Mouse (Mus musculus) spleen, adult 12 weeks (tissue): Measurements from ENCODE around the gene Acadvl.

Experiments
- DNase-seq: peaks from one replicate; pipeline ENCODE4 v3.0.0; 2022; ENCODE audit warnings: low spot score

The Acadvl gene

DNA sequence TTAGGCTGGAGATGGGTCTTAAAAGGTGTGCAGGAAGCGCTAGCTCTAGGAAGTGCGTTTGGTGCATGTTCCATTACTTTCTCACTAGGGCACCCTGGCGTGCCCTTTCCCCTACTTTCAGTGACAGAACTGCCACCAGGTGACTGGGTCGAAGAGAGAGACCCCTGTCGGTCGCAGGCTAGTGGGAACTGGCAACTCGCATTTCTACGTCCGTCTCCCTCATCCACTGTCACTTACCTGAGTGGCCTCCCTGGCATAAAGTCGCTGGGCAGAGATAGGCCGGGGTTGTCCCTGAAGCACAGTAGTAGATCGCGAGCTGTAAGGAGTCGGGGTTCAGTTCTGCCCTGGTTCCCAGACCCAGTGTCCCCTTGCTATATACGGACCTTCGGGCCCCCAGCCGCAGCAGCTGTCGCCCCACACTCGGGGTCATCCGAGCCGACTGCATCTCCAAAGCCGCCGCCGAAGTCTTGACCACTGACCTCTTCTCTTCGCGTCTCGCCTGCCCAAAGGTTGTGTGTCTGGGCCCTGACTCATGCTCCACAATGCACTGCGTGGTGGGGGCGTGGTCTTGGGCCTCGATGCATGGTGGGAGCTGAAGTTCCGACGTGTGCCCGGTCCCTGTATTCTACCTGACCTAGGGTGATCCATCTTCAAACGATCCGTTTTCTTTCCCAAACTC, at the start of gene Acadvl:
Acadvl (minus strand) TSS at position 532 of the 679 bp plus-strand sequence.
- peak; percentile 73 for DNase-seq

DNA sequence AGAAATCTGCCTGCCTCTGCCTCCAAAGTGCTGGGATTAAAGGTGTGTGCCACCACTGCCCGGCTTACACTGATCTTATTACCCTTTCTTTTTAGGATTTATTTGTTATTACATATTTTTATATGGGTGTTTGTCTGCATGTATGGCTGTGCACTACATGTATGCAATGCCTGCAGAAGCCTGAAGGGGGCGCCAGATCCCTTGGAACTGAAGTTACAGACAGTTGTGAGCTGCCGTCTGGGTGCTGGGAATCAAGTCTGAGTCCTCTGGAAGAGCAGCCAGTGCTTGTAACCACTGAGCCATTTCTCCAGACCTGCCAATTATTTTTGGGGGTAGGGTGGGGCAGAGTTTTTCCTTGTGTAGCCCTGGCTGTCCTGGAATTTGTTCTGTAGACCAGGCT, 47.8 kb upstream of the Acadvl start:
- DNase-seq: no peak

DNA sequence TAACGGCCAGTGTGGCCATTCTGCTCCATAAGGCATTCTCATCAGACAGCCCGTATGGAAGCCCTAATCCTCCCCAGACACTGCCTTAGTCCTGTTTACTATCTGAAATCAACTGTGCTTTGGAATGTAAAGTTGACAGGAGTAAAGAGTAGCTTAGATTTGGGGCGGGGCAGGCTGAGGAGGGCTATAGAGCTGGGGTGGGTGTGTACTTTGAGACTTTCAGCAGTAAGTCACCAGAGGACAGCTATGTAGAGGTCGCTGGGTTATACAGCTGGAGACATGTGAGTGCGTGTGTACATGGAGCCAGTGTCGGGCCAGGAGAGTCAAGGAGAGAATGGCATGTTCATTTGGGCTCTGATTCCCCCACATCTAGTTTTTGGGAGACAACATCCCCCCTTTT, 44.7 kb upstream of the Acadvl start:
- DNase-seq: no peak

DNA sequence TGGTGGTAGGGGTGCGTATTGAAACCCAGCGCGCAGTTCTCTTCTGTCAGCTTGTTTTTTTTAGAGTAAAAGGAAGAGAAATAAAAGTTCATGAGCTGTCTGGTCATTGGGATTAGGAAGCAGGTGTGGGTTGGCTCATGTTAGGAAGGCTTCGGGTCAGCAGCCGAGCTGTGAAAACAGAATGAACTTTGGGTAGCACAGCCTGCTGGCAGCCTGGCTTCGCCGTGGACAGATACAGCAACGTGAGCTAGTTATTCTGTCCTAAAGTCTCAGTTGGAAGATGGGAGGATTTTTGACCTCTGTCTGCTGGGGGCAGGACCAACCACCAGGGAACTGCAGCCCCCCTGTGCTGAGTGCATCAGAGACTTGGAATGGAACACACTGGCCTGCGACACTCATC, 42.6 kb upstream of the Acadvl start:
- no peak for DNase-seq

DNA sequence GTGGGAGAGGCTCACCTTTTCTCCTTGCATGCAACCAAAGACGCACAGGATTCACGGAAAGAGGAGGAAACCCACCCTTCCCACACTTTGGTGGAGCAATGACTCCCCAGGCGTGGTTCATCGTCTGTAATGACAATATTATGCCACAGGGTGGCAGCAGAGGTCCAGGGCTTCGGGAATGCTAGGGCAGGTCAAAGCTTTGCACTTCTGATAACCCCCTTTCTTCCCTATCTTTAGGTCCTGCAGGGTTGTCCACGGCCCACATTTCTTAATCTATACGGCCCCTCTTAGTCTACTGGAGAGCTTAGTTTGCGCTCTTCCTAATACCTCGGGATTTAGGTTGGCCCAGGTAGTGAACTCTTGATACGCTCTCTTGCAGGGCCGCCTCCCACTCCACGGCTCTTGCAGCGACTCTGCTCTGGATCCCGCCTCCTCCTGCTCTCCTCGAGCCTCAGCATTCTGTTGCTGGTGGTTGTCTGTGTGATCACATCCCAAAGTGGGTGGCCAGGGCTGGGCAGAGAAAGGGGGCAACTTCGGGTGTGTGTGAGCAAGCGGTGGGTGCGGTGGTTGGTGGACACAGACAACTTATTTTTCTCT, 40.5 kb upstream of the Acadvl start:
- peak; percentile 59 for DNase-seq

DNA sequence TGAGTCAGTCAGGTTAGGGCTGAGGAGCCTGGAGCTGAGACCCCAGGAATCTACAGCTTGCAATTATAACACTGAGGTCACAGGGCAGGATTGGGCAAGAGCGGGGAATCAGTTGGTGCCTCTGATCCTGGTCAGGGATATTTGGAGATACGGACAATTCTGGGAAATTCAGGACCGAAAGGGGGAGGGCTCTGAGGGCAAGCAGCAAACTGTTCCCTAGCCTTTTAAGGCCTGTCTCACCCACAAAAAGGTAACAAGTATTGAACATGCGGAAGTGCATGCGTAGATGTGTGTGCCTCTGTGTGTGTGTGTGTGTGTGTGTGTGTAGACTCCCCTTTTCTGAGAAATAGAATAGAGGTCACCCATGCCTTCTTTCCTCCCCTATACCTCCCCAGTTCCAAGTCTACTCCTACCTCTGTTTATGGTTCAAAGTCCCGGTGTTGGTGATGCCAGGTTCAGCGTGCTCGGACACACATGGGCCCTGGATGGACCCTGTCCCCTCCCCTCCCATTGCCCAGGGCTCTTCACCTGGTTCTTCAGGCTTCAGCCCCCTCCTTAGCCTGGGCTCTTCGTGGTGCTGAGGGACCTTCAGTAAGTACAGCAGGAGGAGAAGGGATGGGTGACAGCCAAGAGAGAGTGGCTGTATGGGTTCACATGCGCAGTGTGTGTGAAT, 38.8 kb upstream of the Acadvl start, which contains the start of gene Asgr1:
Asgr1 (plus strand) TSS at position 188 of the 673 bp plus-strand sequence.
- DNase-seq: no peak

DNA sequence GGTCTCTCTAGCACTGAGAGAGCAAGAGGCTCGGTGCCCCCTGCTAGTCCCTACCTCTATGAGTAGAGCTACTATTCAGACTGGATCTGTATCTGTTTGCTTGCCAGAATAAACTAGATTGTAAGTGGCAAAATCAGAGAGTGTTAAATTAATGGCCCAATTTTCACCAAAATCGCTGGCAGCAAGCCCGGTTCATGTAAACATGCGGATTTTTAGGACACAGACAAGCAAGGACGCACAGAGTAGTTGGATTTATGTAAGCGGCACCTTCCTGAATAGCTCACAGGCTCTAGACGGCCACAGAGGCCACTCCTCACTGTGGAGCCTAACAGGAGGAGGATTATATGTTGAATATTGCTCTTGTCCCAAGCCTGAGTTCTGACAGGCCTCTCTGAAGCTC, 37.9 kb upstream of the Acadvl start:
- DNase-seq: no peak

DNA sequence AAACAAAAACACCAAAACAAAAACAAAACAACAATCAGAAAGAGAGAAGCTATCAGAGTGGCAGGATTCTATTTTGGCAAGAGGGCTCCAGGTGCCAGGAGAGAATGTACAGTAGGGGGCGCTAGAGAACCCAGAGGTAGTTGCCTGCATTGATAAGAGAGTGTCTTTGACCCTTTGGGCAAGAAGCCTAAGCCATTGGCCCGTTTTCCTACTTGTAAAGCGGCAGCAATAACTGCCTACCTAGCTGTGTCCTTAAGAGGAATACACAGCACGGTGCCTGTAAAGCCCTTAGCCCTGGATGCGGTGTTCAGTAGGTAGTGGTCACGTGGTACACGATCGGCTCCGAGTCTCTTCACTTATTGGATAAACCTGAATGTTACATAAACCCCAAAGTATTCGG, 34.6 kb upstream of the Acadvl start:
- no peak for DNase-seq

DNA sequence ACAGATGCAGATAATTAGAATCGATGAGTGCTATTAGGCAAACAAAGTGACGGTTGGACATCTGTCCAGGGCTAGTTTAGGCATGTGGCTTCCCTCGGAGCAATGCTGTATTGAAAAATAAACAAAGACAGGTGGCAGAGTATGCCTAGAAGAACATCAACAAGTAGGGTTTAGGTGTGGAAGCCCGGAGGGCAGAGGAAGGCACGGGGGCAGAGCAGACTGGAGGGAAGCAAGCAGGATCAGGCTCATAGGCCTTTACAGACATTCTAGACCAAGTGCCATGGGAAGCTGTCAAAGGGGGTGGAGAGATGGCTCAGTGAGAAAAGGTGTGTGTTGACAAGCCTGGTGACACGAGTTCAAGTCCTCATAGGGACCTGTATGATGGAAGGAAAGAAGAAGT, 34.2 kb upstream of the Acadvl start:
- DNase-seq: no peak

DNA sequence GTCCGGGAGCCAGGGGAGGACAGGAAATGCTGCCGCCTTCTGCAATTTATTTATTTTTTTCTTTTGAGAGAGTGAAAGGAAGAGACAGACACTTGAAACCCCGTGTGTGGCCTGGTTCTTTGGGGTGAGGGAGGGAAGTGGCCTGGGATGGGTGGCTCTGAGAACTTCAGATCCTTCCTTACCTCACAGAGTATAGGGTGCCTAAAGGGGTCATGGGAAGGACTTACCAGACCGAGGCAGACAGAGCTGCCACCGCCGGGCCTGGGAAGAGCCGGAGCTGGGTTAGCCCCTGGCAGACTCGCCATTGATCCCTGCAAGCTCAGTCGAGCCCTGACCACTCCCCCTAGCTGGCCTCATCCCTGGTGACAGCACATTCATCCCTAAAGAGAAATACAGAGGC, 30.2 kb upstream of the Acadvl start:
- DNase-seq: no peak

DNA sequence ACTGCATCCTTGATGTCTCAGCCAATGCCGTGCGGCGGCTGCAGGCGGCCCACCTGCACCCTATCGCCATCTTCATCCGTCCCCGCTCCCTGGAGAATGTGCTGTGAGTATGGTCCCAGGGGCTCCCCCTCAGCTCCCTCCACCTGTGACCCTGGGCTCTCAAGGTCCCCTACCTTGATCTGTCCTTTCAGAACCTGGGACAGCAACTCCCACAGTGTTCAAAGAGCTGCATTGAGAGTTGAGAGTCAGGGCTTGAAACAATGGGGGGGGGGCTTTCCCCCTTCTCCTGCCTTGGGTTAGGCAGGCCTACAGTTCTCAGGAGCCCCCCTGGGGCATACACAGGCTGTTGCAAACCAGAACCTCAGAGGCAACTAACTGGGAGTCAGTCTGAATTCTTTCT, 28.5 kb upstream of the Acadvl start:
- DNase-seq: no peak

DNA sequence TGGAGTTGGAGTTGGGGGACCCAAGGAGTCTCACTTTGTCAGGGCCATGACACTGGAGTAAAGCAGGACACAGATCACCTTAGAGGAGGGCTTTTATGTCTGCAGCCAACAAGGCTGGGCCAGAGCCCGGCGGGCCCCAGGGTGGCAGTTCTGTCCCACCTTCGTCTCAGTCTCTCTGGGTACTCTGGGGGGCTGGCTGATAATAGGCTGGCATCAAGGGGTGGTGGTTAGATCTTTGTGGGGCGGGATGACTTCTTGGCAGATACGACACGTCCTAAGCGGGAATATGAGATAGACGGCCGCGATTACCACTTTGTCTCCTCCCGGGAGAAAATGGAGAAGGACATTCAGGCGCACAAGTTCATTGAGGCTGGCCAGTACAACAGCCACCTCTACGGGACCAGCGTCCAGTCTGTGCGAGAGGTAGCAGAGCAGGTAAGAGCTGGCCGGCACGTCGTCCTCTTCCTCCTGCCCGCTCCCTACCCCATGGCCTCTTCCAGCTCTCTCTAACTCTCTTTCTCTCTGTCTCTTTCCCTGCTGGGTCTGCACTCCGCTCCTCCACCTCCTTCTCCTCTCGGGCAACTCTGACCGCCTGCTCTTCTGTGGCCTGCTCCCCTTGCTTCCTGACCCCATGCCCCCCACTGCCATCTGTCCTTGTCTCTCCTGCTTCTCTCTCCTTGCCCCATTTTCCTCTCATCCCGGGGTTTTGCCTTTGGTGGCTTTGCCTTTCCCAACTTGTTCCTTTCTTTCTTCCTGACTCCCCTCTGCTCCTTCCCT, 27.3 kb upstream of the Acadvl start:
- no peak for DNase-seq

DNA sequence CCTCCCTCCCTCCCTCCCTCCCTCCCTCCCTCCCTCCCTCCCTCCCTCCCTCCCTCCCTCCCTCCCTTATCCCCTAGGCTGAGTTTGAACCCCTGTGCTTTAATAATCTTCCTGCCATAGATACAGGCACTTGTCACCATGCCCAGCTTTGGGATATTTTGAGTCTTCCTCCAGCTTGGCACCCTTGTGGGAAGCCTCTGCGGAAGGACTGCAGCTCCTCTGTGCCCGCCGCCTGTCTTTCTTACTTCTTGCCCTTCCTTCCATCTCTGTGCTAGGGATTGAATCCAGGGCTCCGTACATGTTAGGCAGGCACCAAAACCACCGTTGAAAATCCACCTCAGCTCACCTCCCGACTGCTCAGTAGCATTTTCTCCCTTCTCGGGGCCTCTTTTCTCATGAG, 25.0 kb upstream of the Acadvl start:
- no peak for DNase-seq

DNA sequence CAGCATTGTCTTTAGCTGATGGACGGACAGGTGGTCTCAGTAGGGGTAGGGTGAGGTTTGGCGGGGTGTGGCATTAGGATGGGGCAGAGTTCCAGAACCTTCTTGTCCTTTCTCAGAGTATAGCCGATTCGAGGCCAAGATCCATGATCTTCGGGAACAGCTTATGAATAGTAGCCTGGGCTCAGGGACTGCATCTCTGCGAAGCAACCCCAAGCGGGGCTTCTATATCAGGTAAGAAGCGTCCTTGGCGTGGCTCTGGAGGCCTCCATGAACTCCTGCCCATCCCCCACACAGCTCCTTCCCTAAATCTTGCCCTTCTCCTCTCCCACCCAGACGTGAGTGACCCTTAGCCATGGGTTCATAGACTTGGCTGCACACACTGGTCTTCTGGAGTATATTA, 24.4 kb upstream of the Acadvl start:
- no peak for DNase-seq

DNA sequence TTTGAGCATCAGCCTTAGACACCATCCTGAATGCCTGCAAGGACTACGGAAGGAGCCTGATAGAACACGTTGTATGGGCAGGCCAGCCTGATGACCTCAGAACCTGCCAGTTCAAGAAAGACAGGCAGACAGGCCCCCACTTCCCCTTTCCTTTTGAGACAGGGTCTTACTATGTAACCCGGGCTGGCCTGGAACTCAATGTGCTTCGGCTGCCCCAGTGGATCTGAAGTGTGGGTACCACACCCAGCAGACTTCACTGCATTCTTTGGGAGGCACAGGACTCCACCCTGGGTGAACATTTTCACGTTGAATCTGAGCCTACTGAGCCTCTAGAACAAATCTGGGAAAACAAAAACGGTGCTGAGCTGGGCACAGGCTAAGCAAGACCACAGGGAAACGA, 23.0 kb upstream of the Acadvl start:
- DNase-seq: no peak

DNA sequence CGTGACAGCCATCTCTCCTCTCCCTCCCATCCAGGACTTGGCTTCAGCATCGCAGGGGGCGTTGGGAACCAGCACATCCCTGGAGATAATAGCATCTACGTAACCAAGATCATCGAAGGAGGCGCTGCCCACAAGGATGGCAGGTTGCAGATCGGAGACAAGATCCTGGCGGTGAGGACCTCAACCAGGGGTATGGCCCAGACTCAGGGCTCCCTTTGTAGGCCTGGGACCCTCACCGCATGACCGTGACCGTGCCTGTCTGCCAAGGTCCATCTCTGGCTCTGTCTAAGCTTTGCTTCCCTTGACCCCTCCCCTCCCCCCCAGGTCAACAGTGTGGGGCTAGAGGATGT, 16.1 kb upstream of the Acadvl start:
- no peak for DNase-seq

DNA sequence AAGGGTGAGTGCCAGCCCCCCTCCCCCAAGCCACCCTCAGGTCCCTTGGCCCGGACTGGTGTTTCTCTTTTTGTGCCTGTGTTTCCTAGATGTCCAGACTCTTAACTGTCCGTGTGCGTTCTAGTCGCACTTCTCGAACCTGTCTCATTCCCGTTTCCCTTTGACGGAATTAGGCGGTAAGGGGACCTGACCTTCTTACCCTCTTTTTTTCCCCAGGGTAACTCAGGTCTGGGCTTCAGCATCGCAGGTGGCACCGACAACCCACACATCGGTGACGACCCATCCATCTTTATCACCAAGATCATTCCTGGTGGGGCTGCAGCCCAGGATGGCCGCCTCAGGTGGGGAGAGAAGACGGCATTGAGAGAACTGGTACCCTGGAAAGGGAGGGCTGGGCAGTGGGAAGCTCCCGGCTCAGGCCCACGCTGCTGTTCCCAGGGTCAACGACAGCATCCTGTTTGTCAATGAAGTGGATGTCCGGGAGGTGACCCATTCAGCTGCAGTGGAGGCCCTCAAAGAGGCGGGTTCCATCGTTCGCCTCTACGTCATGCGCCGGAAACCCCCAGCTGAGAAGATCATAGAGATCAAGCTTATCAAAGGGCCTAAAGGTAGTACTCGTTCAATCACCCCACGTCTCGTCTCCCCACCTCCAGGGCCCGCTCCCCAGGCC, 15.6 kb upstream of the Acadvl start:
- DNase-seq: no peak

DNA sequence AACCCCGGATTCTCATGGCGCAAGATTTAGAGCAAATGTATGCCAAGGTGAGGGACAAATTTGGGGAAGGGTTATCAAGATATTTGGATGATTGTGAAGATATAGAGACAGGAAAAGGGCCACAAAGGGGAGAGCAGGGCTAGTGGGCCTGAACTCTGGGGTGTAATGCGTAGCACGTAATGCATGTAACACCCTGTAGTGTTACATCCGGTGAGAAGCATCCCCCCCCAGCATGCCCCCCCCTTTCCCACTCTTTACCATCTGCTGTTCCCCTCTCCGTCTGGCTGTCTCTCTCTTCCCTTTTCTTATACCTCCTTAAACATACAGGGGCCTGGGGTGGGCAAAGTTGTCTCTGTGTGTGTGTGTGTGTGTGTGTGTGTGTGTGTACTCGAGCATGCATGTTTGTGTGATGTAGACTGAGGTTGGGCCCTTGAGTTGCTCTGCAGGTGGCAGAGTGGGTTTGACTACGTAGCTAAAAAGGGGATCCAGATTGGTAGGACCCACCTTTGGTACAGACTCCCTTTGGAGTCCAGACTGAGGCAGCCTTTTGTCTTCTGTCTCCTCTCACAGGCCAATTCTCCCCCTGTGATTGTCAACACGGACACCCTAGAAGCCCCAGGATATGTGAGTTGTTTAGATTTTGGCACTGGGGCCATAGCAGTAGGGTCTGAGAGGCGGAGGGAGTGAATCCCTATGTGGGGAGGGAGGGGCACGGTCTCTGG, 14.8 kb upstream of the Acadvl start:
- no peak for DNase-seq

DNA sequence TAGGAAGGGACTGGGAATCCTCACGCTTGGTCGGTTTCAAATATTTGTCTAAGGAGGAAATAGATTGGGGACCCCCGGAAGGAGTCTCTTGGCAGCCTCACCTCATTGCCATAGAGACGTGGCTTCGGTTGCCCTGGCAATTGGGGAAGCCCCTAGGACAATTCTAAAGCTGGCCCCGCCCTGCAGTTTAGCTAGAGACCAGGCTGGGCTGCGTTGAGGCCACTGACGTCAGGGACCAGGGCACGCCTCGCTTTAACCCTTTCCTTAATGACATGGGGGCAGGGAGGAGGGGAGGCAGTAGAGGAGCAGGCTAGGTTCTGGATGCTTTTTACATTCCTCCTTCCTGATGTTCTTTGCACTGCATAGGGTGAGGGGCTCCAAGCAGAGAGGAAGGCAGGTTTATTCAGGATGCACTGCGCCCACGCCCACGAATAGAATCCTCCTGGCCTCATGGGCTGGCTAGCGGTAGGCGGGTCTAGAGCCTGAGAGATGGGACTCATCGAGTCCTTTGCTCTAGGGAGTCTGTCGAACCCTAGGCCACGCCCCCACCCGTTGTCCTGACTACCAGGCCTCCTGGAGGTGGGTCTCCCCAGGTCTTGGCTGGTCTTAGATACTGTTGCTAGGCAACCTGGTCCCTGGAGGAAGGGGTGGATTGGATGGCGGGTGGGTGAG, 14.1 kb upstream of the Acadvl start:
- DNase-seq: peak; percentile 44

DNA sequence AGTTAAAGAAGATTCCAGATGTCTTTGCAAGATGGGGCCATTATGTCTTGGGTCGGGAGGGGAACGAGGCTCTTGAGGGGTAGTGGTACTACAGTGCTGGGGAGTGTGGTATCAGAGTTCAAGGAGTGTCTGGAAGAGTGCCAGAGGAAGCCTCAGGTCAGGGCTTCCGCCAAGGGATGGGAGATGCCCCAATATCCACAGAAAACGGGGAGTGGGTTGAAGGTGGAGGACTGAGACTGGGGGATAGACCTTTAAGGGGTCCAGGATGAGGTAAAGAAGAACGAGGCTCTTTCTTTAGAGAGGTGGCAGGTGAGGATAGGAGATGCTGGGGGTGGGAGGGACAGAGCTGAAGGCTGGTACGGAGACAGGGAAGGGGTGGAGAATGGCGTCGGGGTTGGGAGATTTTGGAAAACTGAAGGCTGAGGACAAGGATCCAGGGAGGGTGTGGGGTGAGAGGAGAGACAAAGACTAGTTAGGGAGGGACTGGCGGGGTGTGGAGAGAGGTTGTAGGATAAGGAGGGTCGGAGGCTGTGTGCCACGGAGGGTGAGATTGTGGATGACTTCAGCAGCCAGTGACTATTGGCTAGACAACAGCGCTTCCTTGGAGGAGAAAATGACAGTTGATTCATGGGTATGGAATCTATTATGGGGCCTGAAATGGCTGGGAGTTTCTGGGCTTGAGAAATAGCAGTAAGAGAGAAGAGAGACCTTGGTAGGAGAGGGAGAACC, 13.4 kb upstream of the Acadvl start:
- DNase-seq: no peak
